Mouse (Mus musculus): ENCODE results near the gene Anp32e. TPM values are rescaled to one million over a fixed set of nuclear protein-coding genes. Genes with fewer than 3 reads are reported as not detected.
A peak's percentile ranks its signal among the peaks of the same experiment; 100 is the strongest.

Gene Anp32e
- polyA plus RNA-seq, 1 experiment from 2014 or later = 196 TPM

GRCm38 (mm10) chr3:95931471-95931870 lies 2.4 kb downstream of the Anp32e start:
- 80% methylated on average over 1 of the region's 1 CpGs for WGBS
- Histone ChIP-seq H3K4me3 (no peak overlapping the region), H3K36me3 (peaks cover 19% of the 10 kb centered on the region), H3K9me3 (no peaks in the 10 kb centered on the region), H3K4me1 (peaks cover 22% of the 10 kb centered on the region), H3K4me2 (replicated peaks) (0 out of 2 replicates have a peak overlapping the region, but pooled peaks have one; percentile 61), H3K9ac (replicated peaks) (no peak overlapping the region), H3K27me3 (no peaks in the 10 kb centered on the region), H3K27ac (replicated peaks) (no peak overlapping the region)
- ATAC-seq (replicated peaks) = no peak

- Histone ChIP-seq H3K4me1 (peaks cover 22% of the 10 kb centered on the region), H3K27ac (replicated peaks) (no peak overlapping the region), H3K9me3 (no peaks in the 10 kb centered on the region), H3K27me3 (no peaks in the 10 kb centered on the region), H3K36me3 (peaks cover 25% of the 10 kb centered on the region), H3K9ac (replicated peaks) (no peak overlapping the region), H3K4me3 (no peak overlapping the region), H3K4me2 (replicated peaks) (no peak overlapping the region)
- WGBS = 48% methylated on average over 1 of the region's 1 CpGs
- ATAC-seq (replicated peaks) = no peak
Measured at GRCm38 (mm10) chr3:95932157-95932556, 3.1 kb downstream of the Anp32e start.

- H3K27me3 ChIP-seq = no peaks in the 10 kb centered on the region
- H3K9ac ChIP-seq (replicated peaks) = no peak overlapping the region
- H3K4me2 ChIP-seq (replicated peaks) = no peak overlapping the region
- no peak overlapping the region for H3K4me3 ChIP-seq
- H3K9me3 ChIP-seq = no peaks in the 10 kb centered on the region
- H3K4me1 ChIP-seq = peaks cover 22% of the 10 kb centered on the region
- no peak for ATAC-seq (replicated peaks)
- WGBS = 89% methylated on average over 7 of the region's 7 CpGs
- no peak overlapping the region for H3K27ac ChIP-seq (replicated peaks)
- peaks cover 29% of the 10 kb centered on the region for H3K36me3 ChIP-seq
Measured at GRCm38 (mm10) chr3:95932566-95932965, 3.5 kb downstream of the Anp32e start.

- Histone ChIP-seq H3K4me1 (peaks cover 22% of the 10 kb centered on the region), H3K36me3 (peaks cover 36% of the 10 kb centered on the region), H3K27ac (replicated peaks) (no peak overlapping the region), H3K4me2 (replicated peaks) (no peak overlapping the region), H3K4me3 (no peak overlapping the region), H3K9ac (replicated peaks) (no peak overlapping the region), H3K9me3 (no peaks in the 10 kb centered on the region), H3K27me3 (no peaks in the 10 kb centered on the region)
- WGBS = 95% methylated on average over 7 of the region's 7 CpGs
- no peak for ATAC-seq (replicated peaks)
Measured at GRCm38 (mm10) chr3:95933111-95933750, 4.2 kb downstream of the Anp32e start.

GRCm38 (mm10) chr3:95934448-95934847 lies 5.4 kb downstream of the Anp32e start:
- no peaks in the 10 kb centered on the region for H3K27me3 ChIP-seq
- H3K4me3 ChIP-seq = no peak overlapping the region
- no peak overlapping the region for H3K9ac ChIP-seq (replicated peaks)
- peaks cover 48% of the 10 kb centered on the region for H3K36me3 ChIP-seq
- ATAC-seq (replicated peaks) = no peak
- no peak overlapping the region for H3K27ac ChIP-seq (replicated peaks)
- peaks cover 18% of the 10 kb centered on the region for H3K4me1 ChIP-seq
- WGBS = 93% methylated on average over 1 of the region's 1 CpGs
- no peak overlapping the region for H3K4me2 ChIP-seq (replicated peaks)
- H3K9me3 ChIP-seq = no peaks in the 10 kb centered on the region

- Histone ChIP-seq H3K4me1 (no peaks in the 10 kb centered on the region), H3K27ac (replicated peaks) (no peak overlapping the region), H3K4me2 (replicated peaks) (no peak overlapping the region), H3K4me3 (no peak overlapping the region), H3K27me3 (no peaks in the 10 kb centered on the region), H3K36me3 (peaks cover 71% of the 10 kb centered on the region), H3K9me3 (no peaks in the 10 kb centered on the region), H3K9ac (replicated peaks) (no peak overlapping the region)
- ATAC-seq (replicated peaks) = no peak
- WGBS = 96% methylated on average over 8 of the region's 8 CpGs
Measured at GRCm38 (mm10) chr3:95938217-95938616, 9.2 kb downstream of the Anp32e start.

GRCm38 (mm10) chr3:95938835-95939234 lies 9.8 kb downstream of the Anp32e start:
- Histone ChIP-seq H3K9ac (replicated peaks) (no peak overlapping the region), H3K27me3 (no peaks in the 10 kb centered on the region), H3K36me3 (peaks cover 70% of the 10 kb centered on the region), H3K9me3 (no peaks in the 10 kb centered on the region), H3K4me2 (replicated peaks) (no peak overlapping the region), H3K4me3 (no peak overlapping the region), H3K4me1 (no peaks in the 10 kb centered on the region), H3K27ac (replicated peaks) (no peak overlapping the region)
- 93% methylated on average over 15 of the region's 15 CpGs for WGBS
- ATAC-seq (replicated peaks) = no peak

- Histone ChIP-seq H3K4me2 (replicated peaks) (no peak overlapping the region), H3K36me3 (peaks cover 56% of the 10 kb centered on the region), H3K9ac (replicated peaks) (no peak overlapping the region), H3K27ac (replicated peaks) (no peak overlapping the region), H3K4me3 (no peak overlapping the region), H3K27me3 (no peaks in the 10 kb centered on the region), H3K4me1 (no peaks in the 10 kb centered on the region), H3K9me3 (no peaks in the 10 kb centered on the region)
- WGBS = 81% methylated on average over 6 of the region's 6 CpGs
- ATAC-seq (replicated peaks) = no peak
Measured at GRCm38 (mm10) chr3:95942749-95943148, 13.7 kb downstream of the Anp32e start.

GRCm38 (mm10) chr3:95943226-95943625 lies 14.2 kb downstream of the Anp32e start:
- WGBS = 93% methylated on average over 7 of the region's 7 CpGs
- Histone ChIP-seq H3K9ac (replicated peaks) (no peak overlapping the region), H3K27me3 (no peaks in the 10 kb centered on the region), H3K9me3 (no peaks in the 10 kb centered on the region), H3K27ac (replicated peaks) (no peak overlapping the region), H3K4me3 (no peak overlapping the region), H3K36me3 (peaks cover 51% of the 10 kb centered on the region), H3K4me1 (no peaks in the 10 kb centered on the region), H3K4me2 (replicated peaks) (no peak overlapping the region)
- no peak for ATAC-seq (replicated peaks)

- Histone ChIP-seq H3K9me3 (no peaks in the 10 kb centered on the region), H3K4me1 (no peaks in the 10 kb centered on the region), H3K9ac (replicated peaks) (no peak overlapping the region), H3K27ac (replicated peaks) (no peak overlapping the region), H3K36me3 (peaks cover 36% of the 10 kb centered on the region), H3K27me3 (no peaks in the 10 kb centered on the region), H3K4me3 (no peak overlapping the region), H3K4me2 (replicated peaks) (no peak overlapping the region)
- 93% methylated on average over 8 of the region's 8 CpGs for WGBS
- no peak for ATAC-seq (replicated peaks)
Measured at GRCm38 (mm10) chr3:95944742-95945141, 15.7 kb downstream of the Anp32e start.

GRCm38 (mm10) chr3:95945731-95946240 lies 16.7 kb downstream of the Anp32e start:
- no peak overlapping the region for H3K4me2 ChIP-seq (replicated peaks)
- no peak for ATAC-seq (replicated peaks)
- no peaks in the 10 kb centered on the region for H3K27me3 ChIP-seq
- no peak overlapping the region for H3K9ac ChIP-seq (replicated peaks)
- WGBS = 85% methylated on average over 14 of the region's 14 CpGs
- no peak overlapping the region for H3K4me3 ChIP-seq
- H3K27ac ChIP-seq (replicated peaks) = no peak overlapping the region
- H3K4me1 ChIP-seq = no peaks in the 10 kb centered on the region
- H3K36me3 ChIP-seq = peaks cover 27% of the 10 kb centered on the region
- no peaks in the 10 kb centered on the region for H3K9me3 ChIP-seq

GRCm38 (mm10) chr3:95948325-95948724 lies 19.3 kb downstream of the Anp32e start:
- no peak overlapping the region for H3K4me2 ChIP-seq (replicated peaks)
- H3K4me3 ChIP-seq = no peak overlapping the region
- no peak for ATAC-seq (replicated peaks)
- H3K9ac ChIP-seq (replicated peaks) = no peak overlapping the region
- WGBS = 86% methylated on average over 5 of the region's 5 CpGs
- H3K36me3 ChIP-seq = peaks cover 15% of the 10 kb centered on the region
- H3K27ac ChIP-seq (replicated peaks) = no peak overlapping the region
- H3K4me1 ChIP-seq = peaks cover 14% of the 10 kb centered on the region
- no peaks in the 10 kb centered on the region for H3K27me3 ChIP-seq
- H3K9me3 ChIP-seq = no peaks in the 10 kb centered on the region

All from forebrain, embryonic 15.5 days (tissue).